Mouse (Mus musculus) ES-CJ7 (cell line): ENCODE results near the gene Spred3.
"Not testable (repeated sequence)": the region's sequence is repeated elsewhere in the genome, so short reads cannot be mapped to it uniquely, and the experiment has no call there.

ENCODE experiments used
- DNase-seq: peaks from one replicate; pipeline ENCODE4 v3.0.0; 2011; ENCODE audit warnings: low read depth, low spot score

Spred3 gene

DNA sequence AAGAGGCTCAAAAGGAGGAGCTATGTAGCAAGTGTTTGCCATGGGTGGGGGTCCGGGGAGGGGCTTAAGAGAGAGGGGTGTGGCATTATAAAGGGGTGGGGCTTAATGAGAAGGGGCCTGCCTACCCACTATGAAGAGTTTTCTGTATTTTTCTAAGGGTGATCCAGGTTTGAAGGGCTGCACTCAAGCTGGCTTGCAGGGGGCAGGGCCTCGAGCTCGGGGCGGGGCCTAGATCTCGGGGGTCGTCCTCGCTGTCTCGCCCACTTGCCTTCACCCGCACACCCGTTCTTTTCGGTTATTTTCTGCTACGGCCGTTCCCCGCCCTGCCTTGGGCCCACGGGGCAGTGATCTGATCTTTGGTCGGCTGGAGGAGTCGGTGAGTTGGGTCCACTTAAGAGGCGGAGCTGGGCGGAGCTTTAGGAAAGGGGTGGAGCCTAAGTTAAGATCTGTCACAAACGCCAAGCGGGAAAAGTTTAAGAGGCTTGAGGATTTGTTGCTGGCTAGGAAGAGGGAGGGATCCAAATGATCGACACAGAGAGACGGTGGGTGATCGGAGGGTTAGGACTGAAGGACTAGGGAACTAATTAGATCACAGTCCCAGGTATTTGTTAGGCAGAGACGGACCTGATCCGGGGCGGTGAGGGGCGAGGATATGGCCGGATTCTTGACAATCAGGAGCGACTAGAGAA is at the start of gene Spred3, which contains the start of gene Ggn:
TSS of gene Spred3 (minus strand) at position 346 of the 689 bp plus-strand sequence.
TSS of gene Ggn (plus strand) at position 145 of the 689 bp plus-strand sequence.
- peak; percentile 80 for DNase-seq

DNA sequence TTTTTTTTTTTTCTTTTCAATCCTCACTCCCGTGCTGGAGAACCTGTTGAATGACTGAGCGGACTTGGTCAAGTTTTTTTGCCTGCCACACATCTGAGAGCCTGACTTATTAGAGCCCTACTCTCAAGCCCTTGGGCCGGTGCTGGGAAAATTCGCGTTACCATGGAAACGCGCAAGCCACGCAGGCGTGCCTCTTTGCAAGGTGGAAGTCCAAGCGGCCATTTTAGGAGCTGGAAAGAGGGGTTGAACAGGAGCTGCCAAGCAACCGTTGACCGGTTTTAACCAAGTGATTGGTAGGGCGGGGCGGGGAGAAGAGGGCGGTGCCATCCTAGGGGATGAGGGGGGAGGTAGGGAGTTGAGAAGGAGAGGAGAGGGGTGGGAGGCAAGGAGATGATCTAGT is 44.6 kb upstream of the Spred3 start:
- DNase-seq: peak; percentile 92

DNA sequence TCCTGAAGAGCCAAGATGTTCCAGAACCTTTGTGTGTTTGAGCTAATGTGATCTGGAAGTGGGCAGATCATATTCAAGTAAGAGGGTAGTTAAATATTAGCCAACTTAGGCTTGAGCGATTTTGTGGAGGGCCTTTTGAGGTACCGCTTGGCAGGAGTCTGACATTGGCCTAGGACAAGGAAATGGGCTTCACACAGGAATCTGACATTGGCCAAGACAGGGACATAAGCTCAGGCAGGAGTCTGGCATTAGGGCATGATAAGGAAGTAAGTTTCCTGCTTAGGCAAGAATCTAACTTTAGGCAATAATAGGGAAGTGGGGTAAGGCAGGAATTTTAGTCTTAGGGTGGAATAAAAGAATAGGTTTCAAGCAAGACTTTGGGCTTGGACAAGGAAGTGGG is 44.0 kb upstream of the Spred3 start:
- no peak for DNase-seq

DNA sequence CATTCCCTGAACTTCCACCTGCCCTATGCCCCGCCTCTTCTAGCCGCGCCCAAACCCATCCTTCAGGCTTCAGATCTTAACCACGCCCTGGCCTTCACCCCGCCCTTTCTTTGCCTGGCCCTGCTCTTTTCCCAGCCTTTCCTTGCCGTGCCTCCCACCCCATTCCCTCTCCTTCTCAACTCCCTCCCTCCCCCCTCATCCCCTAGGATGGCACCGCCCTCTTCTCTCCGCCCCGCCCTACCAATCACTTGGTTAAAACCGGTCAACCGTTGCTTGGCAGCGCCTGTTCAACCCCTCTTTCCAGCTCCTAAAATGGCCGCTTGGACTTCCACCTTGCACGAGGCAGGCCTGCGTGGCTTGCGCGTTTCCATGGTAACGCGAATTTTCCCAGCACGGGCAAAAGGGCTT is 43.5 kb upstream of the Spred3 start, which contains the start of gene Catsperg1:
TSS of gene Catsperg1 (minus strand) at position 361 of the 408 bp plus-strand sequence.
- peak; percentile 98 for DNase-seq

GRCm38 (mm10) chr7:29212775-29213560 is 42.8 kb upstream of the Spred3 start:
- DNase-seq: not testable (repeated sequence)

DNA sequence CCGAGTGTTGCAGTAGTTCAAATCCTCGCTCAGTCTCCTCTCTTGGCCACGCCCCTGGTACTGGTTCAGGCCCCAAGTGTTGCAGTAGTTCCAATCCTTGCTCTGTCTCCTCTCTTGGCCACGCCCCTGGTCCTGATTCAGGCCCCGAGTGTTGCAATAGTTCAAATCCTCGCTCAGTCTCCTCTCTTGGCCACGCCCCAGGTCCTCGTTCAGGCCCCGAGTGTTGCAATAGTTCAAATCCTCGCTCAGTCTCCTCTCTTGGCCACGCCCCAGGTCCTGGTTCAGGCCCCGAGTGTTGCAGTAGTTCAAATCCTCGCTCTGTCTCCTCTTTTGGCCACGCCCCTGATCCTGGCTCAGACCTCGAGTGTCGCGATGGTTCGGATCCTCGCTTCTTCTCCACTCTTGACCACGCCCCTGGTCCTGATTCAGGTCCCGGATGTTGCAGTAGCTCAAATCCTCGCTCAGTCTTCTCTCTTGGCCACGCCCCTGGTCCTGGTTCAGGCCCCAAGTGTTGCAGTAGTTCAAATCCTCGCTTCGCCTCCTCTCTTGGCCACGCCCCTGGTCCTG is 42.1 kb upstream of the Spred3 start:
- DNase-seq: peak; percentile 89

DNA sequence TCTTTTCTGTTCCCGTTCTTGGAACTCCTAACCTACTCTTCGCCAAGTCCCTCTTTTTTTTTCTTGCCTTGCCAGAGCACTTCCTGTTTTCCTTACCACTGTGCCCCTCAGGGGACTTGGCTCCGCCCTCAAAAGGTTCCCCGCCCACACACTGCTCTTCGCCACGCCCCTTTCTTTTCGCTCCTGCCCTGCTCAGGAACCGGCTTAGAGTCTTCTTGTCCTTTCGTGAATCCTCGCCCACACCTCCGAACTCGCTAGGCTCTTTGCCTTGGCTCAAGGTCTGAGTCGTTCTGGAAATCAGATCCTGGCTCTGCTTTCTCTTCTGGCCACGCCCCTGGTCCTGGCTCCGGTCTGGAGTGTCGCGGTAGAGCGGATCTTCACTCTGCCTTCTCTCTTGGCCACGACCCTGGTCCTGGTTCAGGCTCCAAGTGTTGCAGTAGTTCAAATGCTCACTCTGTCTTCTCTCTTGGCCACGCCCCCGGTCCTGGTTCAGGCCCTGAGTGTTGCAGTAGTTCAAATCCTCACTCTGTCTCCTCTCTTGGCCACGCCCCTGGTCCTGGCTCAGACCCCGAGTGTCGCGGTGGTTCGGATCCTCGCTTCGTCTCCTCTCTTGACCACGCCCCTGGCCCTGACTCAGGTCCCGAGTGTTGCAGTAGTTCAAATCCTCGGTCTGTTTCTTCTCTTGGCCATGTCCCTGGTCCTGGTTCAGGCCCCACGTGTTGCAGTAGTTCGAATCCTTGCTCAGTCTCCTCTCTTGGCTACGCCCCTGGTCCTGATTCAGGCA is 41.4 kb upstream of the Spred3 start:
- DNase-seq: peak; percentile 91

DNA sequence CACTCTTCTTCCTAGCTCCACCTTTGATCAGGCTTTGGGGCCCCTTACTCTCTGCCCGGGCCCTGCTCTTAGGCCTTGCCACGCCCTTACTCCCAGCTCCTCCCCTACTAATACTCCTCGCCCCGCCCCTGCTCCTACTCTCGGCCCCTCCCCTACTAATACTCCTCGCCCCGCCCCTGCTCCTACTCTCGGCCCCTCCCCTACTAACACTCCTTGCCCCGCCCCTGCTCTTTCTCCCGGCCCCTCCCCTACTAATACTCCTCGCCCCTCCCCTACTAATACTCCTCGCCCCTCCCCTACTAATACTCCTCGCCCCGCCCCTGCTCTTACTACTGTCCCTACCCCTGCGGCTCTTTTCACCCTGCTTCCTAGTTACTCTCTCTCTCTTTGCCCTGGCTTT is 40.8 kb upstream of the Spred3 start:
- peak; percentile 55 for DNase-seq

DNA sequence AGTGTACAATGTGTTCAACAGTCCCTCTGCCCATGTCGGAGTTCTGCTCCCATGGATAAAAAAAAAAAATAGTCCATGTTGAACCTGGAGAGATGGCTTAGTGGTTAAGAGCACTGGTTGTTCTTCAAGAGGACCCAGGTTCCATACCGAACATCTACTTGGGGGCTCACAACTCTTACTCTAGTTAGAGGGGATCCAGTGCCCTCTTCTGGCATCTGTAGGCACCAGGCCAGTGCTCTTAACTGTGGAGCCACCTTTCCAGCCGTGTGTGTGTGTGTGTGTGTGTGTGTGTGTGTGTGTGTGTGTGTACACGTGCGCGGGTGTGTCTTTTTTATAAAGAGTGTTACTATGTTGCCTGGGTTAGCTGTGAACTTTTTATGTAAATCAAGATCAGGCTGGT is 32.4 kb upstream of the Spred3 start:
- DNase-seq: no peak

DNA sequence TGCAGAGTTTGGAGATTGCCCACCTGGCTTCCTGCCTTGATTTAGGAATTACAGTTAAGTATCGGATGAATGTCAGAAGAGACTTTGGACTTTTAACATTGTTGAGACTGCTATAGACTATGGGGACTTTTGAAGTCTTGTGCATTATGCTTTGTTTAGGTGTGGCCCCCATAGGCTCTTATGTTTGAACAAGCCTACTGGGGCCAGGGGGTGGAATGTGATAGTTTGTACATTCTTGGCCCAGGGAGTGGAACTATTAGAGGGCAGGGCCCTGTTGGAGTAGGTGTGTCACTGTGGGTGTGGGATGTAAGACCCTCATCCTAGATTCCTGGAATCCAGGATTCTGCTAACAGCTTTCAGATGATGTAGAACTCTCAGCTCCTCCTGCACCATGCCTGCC is 24.0 kb upstream of the Spred3 start:
- not testable (repeated sequence) for DNase-seq

DNA sequence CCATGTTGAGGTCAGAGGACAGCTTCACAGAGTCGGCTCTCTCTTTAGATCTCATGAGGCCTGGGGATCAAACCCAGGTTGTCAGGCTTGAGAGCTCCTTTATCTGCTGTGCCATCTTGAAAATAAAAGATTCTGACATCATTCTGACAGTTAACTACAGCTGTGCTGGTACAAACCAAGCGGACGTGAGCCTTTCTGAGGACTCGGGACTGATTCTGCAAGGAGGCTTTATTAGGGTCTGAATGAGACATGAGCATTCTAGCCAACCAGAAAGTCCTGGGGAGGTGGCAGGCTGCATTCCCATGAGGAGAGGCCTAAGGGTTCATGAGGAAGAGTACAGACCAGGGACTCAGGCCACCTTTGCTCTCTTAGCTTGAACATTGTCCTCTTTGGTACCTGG is 11.1 kb upstream of the Spred3 start:
- not testable (repeated sequence) for DNase-seq

GRCm38 (mm10) chr7:29180854-29181236 is 10.6 kb upstream of the Spred3 start:
- no peak for DNase-seq

- peak; percentile 99 for DNase-seq
Observed at GRCm38 (mm10) chr7:29180077-29180853, 10.1 kb upstream of the Spred3 start, which contains the start of gene Psmd8. Gene Psmd8, minus strand, starts transcription at chr7:29180701.

DNA sequence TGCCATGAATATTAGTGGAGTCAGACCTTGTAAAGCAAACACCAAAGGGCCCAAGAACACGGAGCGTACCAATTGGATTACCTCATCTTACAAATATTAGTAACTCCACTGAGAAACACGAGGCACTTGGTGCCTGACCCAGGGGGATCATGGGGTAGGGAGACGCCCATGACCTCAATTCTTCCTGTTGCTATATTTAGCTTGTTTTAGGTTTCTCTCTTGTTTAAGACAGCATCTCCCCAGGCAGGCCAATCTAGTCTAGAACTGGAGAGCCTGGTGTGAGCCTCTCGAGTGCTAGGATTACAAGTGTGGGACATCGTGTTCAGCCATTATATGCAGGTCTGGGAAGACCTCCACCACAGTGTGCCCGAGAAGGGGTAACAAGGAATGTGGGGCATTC is 9.1 kb upstream of the Spred3 start:
- DNase-seq: no peak

DNA sequence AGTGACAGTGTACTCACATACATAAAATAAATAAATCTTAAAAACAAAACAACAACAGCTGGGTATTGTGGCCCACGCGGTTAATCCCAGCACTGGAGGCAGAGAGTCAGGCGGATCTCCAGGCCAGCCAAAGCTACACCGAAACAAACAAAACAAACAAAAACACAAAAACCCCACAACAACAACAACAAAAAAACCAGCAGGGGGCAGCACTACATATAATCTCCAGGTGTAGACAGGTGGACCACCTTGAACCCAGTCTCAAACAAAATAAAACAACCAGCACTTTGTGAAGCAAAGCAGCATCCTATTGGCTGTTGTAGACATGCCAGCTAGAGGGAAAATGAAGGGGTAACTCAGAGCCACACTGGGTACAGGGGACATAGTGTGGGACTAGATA is 7.9 kb upstream of the Spred3 start:
- DNase-seq: peak; percentile 59

- DNase-seq: no peak
Observed at GRCm38 (mm10) chr7:29172390-29173016, 2.3 kb upstream of the Spred3 start.

DNA sequence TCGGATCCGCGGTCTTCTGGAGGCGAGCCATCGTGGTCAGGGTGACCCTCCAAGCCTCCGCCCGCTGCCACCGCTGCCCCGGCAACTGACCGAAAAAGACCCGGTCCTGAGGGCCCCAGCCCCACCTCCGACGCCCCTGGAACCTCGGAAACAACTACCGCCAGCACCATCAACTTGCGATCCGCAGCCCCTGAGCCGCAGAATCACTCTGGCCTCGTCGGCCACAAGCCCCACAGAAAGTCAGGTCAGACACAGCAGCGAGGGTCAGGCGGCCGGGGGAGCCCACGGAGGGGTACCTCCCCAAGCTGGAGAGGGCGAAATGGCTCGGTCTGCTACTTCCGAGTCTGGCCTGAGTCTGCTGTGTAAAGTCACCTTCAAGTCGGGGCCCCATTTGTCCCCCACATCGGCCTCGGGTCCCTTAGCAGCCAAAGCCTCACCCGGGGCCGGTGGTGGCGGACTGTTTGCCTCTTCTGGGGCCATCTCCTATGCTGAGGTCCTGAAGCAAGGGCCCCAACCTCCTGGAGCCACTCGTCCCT is 1.4 kb upstream of the Spred3 start:
- no peak for DNase-seq

DNA sequence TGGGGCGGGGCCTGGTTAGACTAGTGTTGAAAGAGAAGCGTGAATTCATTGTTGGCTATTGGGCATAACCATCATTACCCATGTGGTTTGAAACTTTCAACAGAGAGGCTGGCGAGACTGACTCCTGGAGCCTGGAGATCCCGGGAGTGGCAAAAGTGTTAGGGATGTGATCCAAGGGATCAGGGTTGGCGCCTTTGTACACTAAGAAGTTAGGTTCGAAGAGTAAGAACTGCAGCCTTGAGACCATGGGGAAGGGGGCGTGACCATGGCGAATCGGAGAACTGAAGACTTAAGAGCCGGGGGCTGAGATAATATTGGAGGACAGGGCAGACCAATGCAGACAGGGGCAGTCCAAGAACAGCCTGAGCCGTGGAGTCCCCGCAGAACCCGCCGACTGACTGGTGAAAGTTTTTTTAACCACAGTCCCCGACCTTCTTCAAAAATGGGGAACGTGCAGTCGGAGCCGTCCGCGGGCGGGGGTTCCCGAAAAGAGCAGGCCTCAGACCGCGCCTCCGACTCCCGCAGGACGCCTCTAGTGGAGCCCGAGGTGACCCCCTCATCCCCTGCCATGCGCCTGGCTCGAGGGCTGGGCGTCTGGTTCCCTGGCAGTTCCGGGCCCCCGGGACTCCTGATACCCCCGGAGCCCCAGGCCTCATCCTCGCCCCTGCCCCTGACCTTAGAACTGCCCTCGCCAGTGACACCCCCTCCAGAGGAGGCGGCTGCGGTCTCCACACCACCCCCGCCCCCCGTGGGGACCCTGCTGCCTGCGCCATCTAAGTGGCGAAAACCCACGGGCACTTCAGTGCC is 747 bp upstream of the Spred3 start:
- no peak for DNase-seq
